Mouse (Mus musculus): ENCODE data around the gene Pcdh10.

The Pcdh10 gene

GRCm38 (mm10) chr3:45378145-45378544 lies at the start of gene Pcdh10:
Pcdh10 (plus strand) TSS chr3:45378398.
- peak; percentile 17 for DNase-seq (ENCODE audit: extremely low read depth, insufficient read length, low spot score)

GRCm38 (mm10) chr3:45355919-45356318 lies 22.3 kb upstream of the Pcdh10 start:
- DNase-seq (ENCODE audit: extremely low read depth, insufficient read length, low spot score), result no peak

- no peak for DNase-seq (ENCODE audit: extremely low read depth, insufficient read length, low spot score)
These were observed 9.2 kb upstream of the Pcdh10 start for GRCm38 (mm10) chr3:45368952-45369351.

- no peak for DNase-seq (ENCODE audit: extremely low read depth, insufficient read length, low spot score)
These were observed 2.3 kb upstream of the Pcdh10 start for GRCm38 (mm10) chr3:45375761-45376500.

GRCm38 (mm10) chr3:45376501-45377390 lies 1.5 kb upstream of the Pcdh10 start:
- peak; percentile 7 for DNase-seq (ENCODE audit: extremely low read depth, insufficient read length, low spot score)

GRCm38 (mm10) chr3:45377391-45377998 lies 703 bp upstream of the Pcdh10 start:
- DNase-seq (ENCODE audit: extremely low read depth, insufficient read length, low spot score), result peak; percentile 6

- peak; percentile 14 for DNase-seq (ENCODE audit: extremely low read depth, insufficient read length, low spot score)
These were observed 1.4 kb downstream of the Pcdh10 start for GRCm38 (mm10) chr3:45379541-45379971.

GRCm38 (mm10) chr3:45379972-45380761 lies 2.0 kb downstream of the Pcdh10 start:
- peak; percentile 27 for DNase-seq (ENCODE audit: extremely low read depth, insufficient read length, low spot score)

GRCm38 (mm10) chr3:45380811-45381761 lies 2.9 kb downstream of the Pcdh10 start:
- DNase-seq (ENCODE audit: extremely low read depth, insufficient read length, low spot score), result peak; percentile 9

GRCm38 (mm10) chr3:45382032-45382755 lies 4.0 kb downstream of the Pcdh10 start:
- no peak for DNase-seq (ENCODE audit: extremely low read depth, insufficient read length, low spot score)

GRCm38 (mm10) chr3:45383831-45384230 lies 5.6 kb downstream of the Pcdh10 start:
- peak; percentile 52 for DNase-seq (ENCODE audit: extremely low read depth, insufficient read length, low spot score)

GRCm38 (mm10) chr3:45385028-45385427 lies 6.8 kb downstream of the Pcdh10 start:
- DNase-seq (ENCODE audit: extremely low read depth, insufficient read length, low spot score), result peak; percentile 31

GRCm38 (mm10) chr3:45385451-45385850 lies 7.3 kb downstream of the Pcdh10 start:
- DNase-seq (ENCODE audit: extremely low read depth, insufficient read length, low spot score), result peak; percentile 8

- DNase-seq (ENCODE audit: extremely low read depth, insufficient read length, low spot score), result no peak
These were observed 8.3 kb downstream of the Pcdh10 start for GRCm38 (mm10) chr3:45386512-45386911.

- DNase-seq (ENCODE audit: extremely low read depth, insufficient read length, low spot score), result no peak
These were observed 18.9 kb downstream of the Pcdh10 start for GRCm38 (mm10) chr3:45397101-45397500.

- DNase-seq (ENCODE audit: extremely low read depth, insufficient read length, low spot score), result no peak
These were observed 25.0 kb downstream of the Pcdh10 start for GRCm38 (mm10) chr3:45403239-45403638.

- no peak for DNase-seq (ENCODE audit: extremely low read depth, insufficient read length, low spot score)
These were observed 53.5 kb downstream of the Pcdh10 start for GRCm38 (mm10) chr3:45431691-45432090.

- no peak for DNase-seq (ENCODE audit: extremely low read depth, insufficient read length, low spot score)
These were observed 54.1 kb downstream of the Pcdh10 start for GRCm38 (mm10) chr3:45432172-45432765.

Data from 3134 (cell line).